Mouse (Mus musculus) myocyte (in vitro differentiated cells): Measurements from ENCODE around the gene Ift80. TPM values are rescaled to one million over a fixed set of nuclear protein-coding genes. Genes with fewer than 3 reads are reported as not detected.

Source experiments
- H3K27me3 ChIP-seq: one replicate; pipeline ENCODE4 v1.6.1; 2011; ENCODE audit not compliant: control insufficient read depth, insufficient read depth, insufficient read length
- H3K36me3 ChIP-seq: one replicate; pipeline ENCODE4 v1.6.1; 2011; ENCODE audit not compliant: control insufficient read depth, insufficient read depth
- H3K4me2 ChIP-seq: one replicate; pipeline ENCODE4 v1.6.1; 2011; ENCODE audit warnings: low read depth, control low read depth
- H3K4me3 ChIP-seq: one replicate; pipeline ENCODE4 v1.5.1; 2011; ENCODE audit warnings: mild to moderate bottlenecking, control low read depth, moderate library complexity
- H3K79me2 ChIP-seq: one replicate; pipeline ENCODE4 v1.6.1; 2011; ENCODE audit not compliant: control insufficient read depth, insufficient read depth
- H3ac ChIP-seq: one replicate; pipeline ENCODE4 v1.6.1; 2011; ENCODE audit not compliant: control insufficient read depth, insufficient read length
- CEBPB ChIP-seq: IDR thresholded peaks from 2 replicates; pipeline ENCODE4 v1.6.1; 2011; ENCODE audit warnings: mild to moderate bottlenecking, moderate library complexity; ENCODE audit not compliant: poor library complexity, insufficient read depth, severe bottlenecking
- E2F4 ChIP-seq: IDR thresholded peaks from one replicate; pipeline ENCODE4 v1.6.1; 2011; ENCODE audit warnings: mild to moderate bottlenecking, control low read depth, moderate library complexity; ENCODE audit not compliant: insufficient read depth
- MAX ChIP-seq: IDR thresholded peaks from one replicate; pipeline ENCODE4 v1.6.1; 2011; ENCODE audit warnings: low read depth, mild to moderate bottlenecking, control low read depth
- MYOD1 ChIP-seq, 3 experiments: IDR thresholded peaks; one replicate each; pipeline ENCODE4 v1.6.1; 2011; ENCODE audit warnings: control low read depth in 2 of 3, low read depth in 2 of 3, mild to moderate bottlenecking in 2 of 3, moderate library complexity in 1 of 3; ENCODE audit not compliant: insufficient read length in 2 of 3, control insufficient read depth in 1 of 3
- MYOG ChIP-seq, 3 experiments: IDR thresholded peaks; one replicate each; pipeline ENCODE4 v1.6.1; 2011; ENCODE audit warnings: control low read depth in 2 of 3, low read depth in 2 of 3, mild to moderate bottlenecking in 2 of 3; ENCODE audit not compliant: insufficient read length in 2 of 3, control insufficient read depth in 1 of 3, insufficient read depth in 1 of 3
- POLR2A ChIP-seq: IDR thresholded peaks from one replicate; pipeline ENCODE4 v1.6.1; 2011; ENCODE audit warnings: low read depth, mild to moderate bottlenecking, control low read depth, moderate library complexity; ENCODE audit not compliant: insufficient read length
- POLR2AphosphoS2 ChIP-seq: IDR thresholded peaks from one replicate; pipeline ENCODE4 v1.6.1; 2011; ENCODE audit warnings: low read depth, control low read depth; ENCODE audit not compliant: insufficient read length
- REST ChIP-seq: IDR thresholded peaks from one replicate; pipeline ENCODE4 v1.6.1; 2011; ENCODE audit warnings: mild to moderate bottlenecking, control low read depth, moderate library complexity; ENCODE audit not compliant: insufficient read depth, insufficient read length
- SRF ChIP-seq: IDR thresholded peaks from one replicate; pipeline ENCODE4 v1.6.1; 2011; ENCODE audit warnings: low read depth; ENCODE audit not compliant: control insufficient read depth, insufficient read length
- TCF12 ChIP-seq: IDR thresholded peaks from one replicate; pipeline ENCODE4 v1.6.1; 2011; ENCODE audit warnings: mild to moderate bottlenecking, control low read depth; ENCODE audit not compliant: poor library complexity, insufficient read depth, severe bottlenecking
- TCF3 ChIP-seq: IDR thresholded peaks from one replicate; pipeline ENCODE4 v1.6.1; 2011; ENCODE audit warnings: low read depth, control low read depth; ENCODE audit not compliant: insufficient read length
- USF1 ChIP-seq: IDR thresholded peaks from one replicate; pipeline ENCODE4 v1.6.1; 2011; ENCODE audit warnings: low read depth, mild to moderate bottlenecking, control low read depth, moderate library complexity
- polyA plus RNA-seq: library from polyadenylated mRNA; unstranded; fragments of >200 nt; fragmentation: generic; extraction: Trizol; gene quantifications from one replicate; pipeline ENCODE4 v1.2.1, GENCODE M21; 2012; ENCODE audit warnings: missing spikeins

Gene Ift80
- polyA plus RNA-seq, 1 experiment, result 3.5 TPM

DNA sequence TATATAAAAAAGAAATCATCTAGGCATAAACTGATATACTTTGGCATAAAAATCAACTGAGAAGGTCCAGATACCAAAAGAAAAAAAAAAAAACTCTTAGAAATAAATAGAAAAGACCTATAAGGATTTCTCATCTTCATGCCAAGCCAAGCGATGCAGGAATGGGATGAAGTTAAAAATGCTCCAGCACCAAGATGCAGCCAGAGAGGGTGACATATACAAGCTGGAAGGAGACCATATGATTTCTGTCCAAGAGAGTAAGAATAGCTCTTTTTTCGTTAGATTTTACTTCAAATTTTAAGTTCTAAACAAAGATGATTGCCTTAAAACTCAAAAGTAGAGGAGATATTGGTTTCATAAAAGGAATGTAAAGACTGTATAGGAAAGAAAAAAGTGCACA, 64.1 kb downstream of the Ift80 start:
- Histone ChIP-seq H3K4me3 (no peak overlapping the region), H3K27me3 (no peaks in the 10 kb centered on the region), H3K79me2 (no peaks in the 10 kb centered on the region), H3K36me3 (peaks cover 5% of the 10 kb centered on the region), H3K4me2 (no peak overlapping the region), H3ac (no peak overlapping the region)
- no peak for TF ChIP-seq MYOD1 (IDR thresholded peaks at IDR 0.05; ENCODE audit: control insufficient read depth in 1 of 3, insufficient read length in 2 of 3, low read depth in 2 of 3)
- TF ChIP-seq POLR2A, result no peak

DNA sequence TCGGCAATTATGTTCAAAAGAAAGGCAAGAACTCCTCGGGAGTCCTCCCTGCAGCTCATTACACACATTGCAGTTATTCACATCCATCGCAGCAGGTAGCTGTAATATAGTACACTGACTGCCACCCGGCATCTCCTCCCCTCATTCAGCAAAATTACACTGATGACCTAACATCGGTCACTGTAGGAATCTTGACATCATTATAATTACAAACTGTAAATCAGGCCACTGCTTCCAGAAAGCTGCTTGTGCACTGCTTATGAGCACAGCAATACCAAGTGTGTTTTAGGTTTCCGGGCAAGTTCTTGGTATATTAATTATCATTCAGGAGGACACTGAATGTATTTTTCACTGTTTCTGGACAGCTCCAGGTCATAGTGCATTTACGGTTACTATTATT, 65.1 kb downstream of the Ift80 start:
- Histone ChIP-seq H3K27me3 (no peaks in the 10 kb centered on the region), H3K79me2 (no peaks in the 10 kb centered on the region), H3K4me2 (no peak overlapping the region), H3K36me3 (peaks cover 5% of the 10 kb centered on the region), H3ac (no peak overlapping the region), H3K4me3 (no peak overlapping the region)
- no peak for TF ChIP-seq MYOD1 (IDR thresholded peaks at IDR 0.05; ENCODE audit: control insufficient read depth in 1 of 3, insufficient read length in 2 of 3, low read depth in 2 of 3)
- TF ChIP-seq POLR2A, result no peak
- no peak for TF ChIP-seq TCF3
- TF ChIP-seq REST, result no peak
- no peak for TF ChIP-seq SRF

GRCm38 (mm10) chr3:68936709-68937108, 67.7 kb downstream of the Ift80 start:
- Histone ChIP-seq H3K27me3 (no peaks in the 10 kb centered on the region), H3K79me2 (no peaks in the 10 kb centered on the region), H3K4me3 (no peak overlapping the region), H3K36me3 (peaks cover 5% of the 10 kb centered on the region), H3ac (no peak overlapping the region), H3K4me2 (no peak overlapping the region)
- no peak for TF ChIP-seq MYOD1 (IDR thresholded peaks at IDR 0.05; ENCODE audit: control insufficient read depth in 1 of 3, insufficient read length in 2 of 3, low read depth in 2 of 3)
- TF ChIP-seq E2F4, result no peak

DNA sequence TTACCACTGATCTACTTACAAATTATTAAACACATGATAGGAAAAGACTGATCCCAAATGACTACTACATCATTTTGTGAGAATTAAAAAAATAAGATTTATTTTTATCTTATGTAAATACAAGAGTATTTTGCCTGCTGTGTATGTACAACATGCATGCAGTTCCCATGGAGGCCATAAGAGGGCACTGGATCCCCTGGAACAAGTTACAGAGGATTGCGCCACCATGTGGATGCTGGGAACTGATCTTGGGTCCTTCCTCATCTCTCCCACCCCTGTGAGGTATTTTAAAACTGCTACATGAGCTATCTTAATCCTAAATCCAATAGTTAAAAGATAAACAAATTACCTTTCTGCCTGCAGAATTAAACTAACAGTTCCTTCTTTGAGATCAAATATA, 68.9 kb downstream of the Ift80 start:
- no peak for TF ChIP-seq TCF3
- TF ChIP-seq REST, result no peak
- TF ChIP-seq E2F4, result no peak
- no peak for TF ChIP-seq POLR2AphosphoS2
- no peak for TF ChIP-seq POLR2A
- no peak for TF ChIP-seq MYOG (IDR thresholded peaks at IDR 0.05; ENCODE audit: control insufficient read depth in 1 of 3, insufficient read depth in 1 of 3, insufficient read length in 2 of 3, low read depth in 2 of 3)
- no peak for TF ChIP-seq TCF12
- no peak for TF ChIP-seq MYOD1 (IDR thresholded peaks at IDR 0.05; ENCODE audit: control insufficient read depth in 1 of 3, insufficient read length in 2 of 3, low read depth in 2 of 3)
- TF ChIP-seq USF1, result no peak
- TF ChIP-seq CEBPB, result no peak
- TF ChIP-seq SRF, result no peak
- no peak for TF ChIP-seq MAX
- Histone ChIP-seq H3K36me3 (peaks cover 5% of the 10 kb centered on the region), H3K27me3 (no peaks in the 10 kb centered on the region), H3ac (no peak overlapping the region), H3K4me3 (no peak overlapping the region), H3K79me2 (no peaks in the 10 kb centered on the region), H3K4me2 (no peak overlapping the region)

- H3K36me3 ChIP-seq, result peaks cover 5% of the 10 kb centered on the region
- no peaks in the 10 kb centered on the region for H3K79me2 ChIP-seq
- no peaks in the 10 kb centered on the region for H3K27me3 ChIP-seq
- no peak overlapping the region for H3K4me2 ChIP-seq
- H3K4me3 ChIP-seq, result no peak overlapping the region
- no peak overlapping the region for H3ac ChIP-seq
- no peak for TF ChIP-seq MAX
- no peak for TF ChIP-seq E2F4
- TF ChIP-seq MYOD1 (IDR thresholded peaks at IDR 0.05; ENCODE audit: control insufficient read depth in 1 of 3, insufficient read length in 2 of 3, low read depth in 2 of 3), result no peak
- no peak for TF ChIP-seq POLR2A
- TF ChIP-seq SRF, result no peak
These were observed 70.1 kb downstream of the Ift80 start for GRCm38 (mm10) chr3:68934259-68934658.

DNA sequence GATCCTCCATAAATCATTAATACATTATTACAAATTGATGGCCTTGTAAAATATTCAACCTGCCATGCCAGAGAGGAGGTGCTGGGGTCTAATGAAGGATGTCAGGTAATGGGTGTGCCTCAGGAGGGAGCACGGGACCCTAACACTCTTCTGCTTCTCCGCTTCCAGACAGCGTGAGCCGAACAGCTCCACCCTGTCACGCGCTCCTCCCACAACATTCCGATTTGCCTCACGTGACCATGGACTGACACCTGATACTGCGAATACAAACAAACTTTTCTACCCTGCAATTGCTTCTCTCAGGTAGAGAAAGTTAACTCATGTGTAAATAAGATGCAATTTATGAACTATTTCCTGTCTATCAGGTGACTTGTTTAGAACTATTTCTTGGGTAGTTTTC, 75.8 kb downstream of the Ift80 start:
- H3K36me3 ChIP-seq, result peaks cover 4% of the 10 kb centered on the region
- H3ac ChIP-seq, result no peak overlapping the region
- no peak for TF ChIP-seq POLR2AphosphoS2
- no peaks in the 10 kb centered on the region for H3K79me2 ChIP-seq
- no peak overlapping the region for H3K4me2 ChIP-seq
- H3K4me3 ChIP-seq, result no peak overlapping the region
- no peaks in the 10 kb centered on the region for H3K27me3 ChIP-seq
